Mouse (Mus musculus): ENCODE results near the gene Ppp2r5a. TPM values are rescaled to one million over a fixed set of nuclear protein-coding genes. Genes with fewer than 3 reads are reported as not detected.
"Not testable (repeated sequence)": the region's sequence is repeated elsewhere in the genome, so short reads cannot be mapped to it uniquely, and the experiment has no call there.

Gene Ppp2r5a
- polyA plus RNA-seq, 1 experiment from 2014 or later, result 18.7 TPM

DNA sequence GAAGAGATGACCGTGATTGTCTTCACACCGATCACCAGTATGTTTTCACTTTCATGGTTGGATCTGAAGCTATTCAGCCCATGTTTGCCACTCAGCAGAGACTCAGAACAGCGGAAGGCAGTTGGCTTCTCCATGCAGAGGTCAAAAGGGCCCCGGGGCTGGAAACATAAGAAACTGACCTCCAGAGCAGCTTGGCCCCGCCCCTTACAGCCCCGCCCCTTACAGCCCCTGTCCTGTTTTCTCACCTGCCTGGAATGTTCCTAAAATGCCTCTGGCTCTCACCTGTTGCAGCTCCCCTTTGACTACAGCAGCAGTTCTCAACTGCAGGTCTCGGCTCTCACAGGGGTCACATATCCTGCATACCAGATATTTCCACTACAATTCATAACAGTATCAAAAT lies 29.5 kb upstream of the Ppp2r5a start:
- Histone ChIP-seq H3K9ac (replicated peaks) (no peak overlapping the region), H3K27me3 (no peaks in the 10 kb centered on the region), H3K36me3 (no peaks in the 10 kb centered on the region), H3K4me2 (no peak overlapping the region), H3K9me3 (no peaks in the 10 kb centered on the region), H3K27ac (no peak overlapping the region), H3K4me3 (replicated peaks) (no peak overlapping the region), H3K4me1 (replicated peaks) (peaks cover 30% of the 10 kb centered on the region; the same call in 1 of the 2 replicates)
- no peak for ATAC-seq (ENCODE audit: insufficient number of reproducible peaks, insufficient read depth, low FRiP score, low TSS enrichment, low read depth)
- WGBS, result 28% methylated on average over 7 of the region's 7 CpGs

DNA sequence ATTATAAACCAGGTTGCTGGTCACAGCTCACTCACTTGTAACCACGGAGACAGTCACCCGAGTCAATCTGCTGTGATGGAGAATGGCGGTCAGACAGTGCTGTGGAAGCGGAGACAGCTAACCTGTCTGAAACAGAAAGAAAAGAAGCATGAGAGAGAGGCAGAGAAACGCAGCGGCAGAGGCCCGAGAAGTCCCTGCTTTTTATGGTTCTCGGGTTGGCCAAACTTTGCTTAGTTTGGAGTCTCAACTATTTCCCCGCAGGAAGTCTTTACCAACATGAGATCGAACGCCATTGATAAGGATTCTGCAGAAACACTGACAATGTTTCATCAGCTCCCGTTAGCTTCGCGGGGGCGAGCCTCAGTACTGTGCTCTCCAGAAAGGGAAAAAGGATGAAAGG lies 29.0 kb upstream of the Ppp2r5a start:
- Histone ChIP-seq H3K27ac (no peak overlapping the region), H3K9ac (replicated peaks) (no peak overlapping the region), H3K27me3 (no peaks in the 10 kb centered on the region), H3K9me3 (no peaks in the 10 kb centered on the region), H3K4me1 (replicated peaks) (peaks cover 30% of the 10 kb centered on the region; the same call in 1 of the 2 replicates), H3K4me3 (replicated peaks) (no peak overlapping the region), H3K4me2 (no peak overlapping the region), H3K36me3 (no peaks in the 10 kb centered on the region)
- 74% methylated on average over 15 of the region's 15 CpGs for WGBS
- no peak for ATAC-seq (ENCODE audit: insufficient number of reproducible peaks, insufficient read depth, low FRiP score, low TSS enrichment, low read depth)

- no peak overlapping the region for H3K27ac ChIP-seq
- WGBS, result 59% methylated on average over 7 of the region's 7 CpGs
- no peaks in the 10 kb centered on the region for H3K27me3 ChIP-seq
- H3K36me3 ChIP-seq, result no peaks in the 10 kb centered on the region
- H3K4me2 ChIP-seq, result no peak overlapping the region
- no peaks in the 10 kb centered on the region for H3K9me3 ChIP-seq
- H3K4me3 ChIP-seq (replicated peaks), result no peak overlapping the region
- 0 out of 2 replicates have a peak, but pooled peaks cover 16% of the 10 kb centered on the region for H3K4me1 ChIP-seq (replicated peaks)
- H3K9ac ChIP-seq (replicated peaks), result no peak overlapping the region
- ATAC-seq (ENCODE audit: insufficient number of reproducible peaks, insufficient read depth, low FRiP score, low TSS enrichment, low read depth), result no peak
Measured at GRCm38 (mm10) chr1:191430121-191430520, 27.0 kb upstream of the Ppp2r5a start.

GRCm38 (mm10) chr1:191425884-191426283 lies 22.8 kb upstream of the Ppp2r5a start:
- 71% methylated on average over 7 of the region's 7 CpGs for WGBS
- H3K4me3 ChIP-seq (replicated peaks), result no peak overlapping the region
- no peak overlapping the region for H3K27ac ChIP-seq

GRCm38 (mm10) chr1:191423201-191423600 lies 20.1 kb upstream of the Ppp2r5a start:
- Histone ChIP-seq H3K9me3 (no peaks in the 10 kb centered on the region), H3K4me2 (no peak overlapping the region), H3K27me3 (no peaks in the 10 kb centered on the region), H3K27ac (no peak overlapping the region), H3K4me3 (replicated peaks) (no peak overlapping the region), H3K9ac (replicated peaks) (no peak overlapping the region), H3K36me3 (no peaks in the 10 kb centered on the region), H3K4me1 (replicated peaks) (peaks cover 29% of the 10 kb centered on the region)
- no peak for ATAC-seq (ENCODE audit: insufficient number of reproducible peaks, insufficient read depth, low FRiP score, low TSS enrichment, low read depth)
- WGBS, result 81% methylated on average over 2 of the region's 2 CpGs

More at GRCm38 (mm10) chr1:191425884-191426283, 22.8 kb upstream of the Ppp2r5a start:
- H3K9me3 ChIP-seq, result no peaks in the 10 kb centered on the region
- peaks cover 15% of the 10 kb centered on the region for H3K4me1 ChIP-seq (replicated peaks)
- no peak for ATAC-seq (ENCODE audit: insufficient number of reproducible peaks, insufficient read depth, low FRiP score, low TSS enrichment, low read depth)
- H3K36me3 ChIP-seq, result no peaks in the 10 kb centered on the region
- no peak overlapping the region for H3K9ac ChIP-seq (replicated peaks)
- no peaks in the 10 kb centered on the region for H3K27me3 ChIP-seq
- no peak overlapping the region for H3K4me2 ChIP-seq

DNA sequence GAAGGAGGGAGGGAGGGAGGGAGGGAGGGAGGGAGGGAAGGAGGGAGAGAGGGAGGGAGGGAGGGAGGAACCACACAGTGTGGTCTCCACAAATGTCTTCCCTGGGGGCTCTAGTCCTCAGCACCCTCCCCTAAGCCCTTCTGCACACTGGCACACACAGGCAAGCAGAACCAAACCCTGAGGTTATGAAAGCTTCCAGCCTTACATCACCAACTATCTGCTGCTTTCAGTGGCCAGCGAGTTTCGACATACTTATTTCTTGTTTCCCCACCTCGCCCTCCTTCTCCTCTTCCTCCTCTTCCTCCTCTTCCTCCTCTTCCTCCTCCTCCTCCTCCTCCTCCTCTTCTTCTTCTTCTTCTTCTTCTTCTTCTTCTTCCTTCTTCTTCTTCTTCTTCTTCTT lies 19.6 kb upstream of the Ppp2r5a start:
- ATAC-seq (ENCODE audit: insufficient number of reproducible peaks, insufficient read depth, low FRiP score, low TSS enrichment, low read depth); H3K4me3 ChIP-seq (replicated peaks); H3K4me2 ChIP-seq; H3K9me3 ChIP-seq; H3K27ac ChIP-seq; H3K36me3 ChIP-seq; H3K27me3 ChIP-seq; H3K9ac ChIP-seq (replicated peaks): not testable (repeated sequence)
- H3K4me1 ChIP-seq (replicated peaks), result peaks cover 29% of the 10 kb centered on the region
- WGBS, result 85% methylated on average over 3 of the region's 3 CpGs

GRCm38 (mm10) chr1:191422164-191422563 lies 19.1 kb upstream of the Ppp2r5a start:
- Histone ChIP-seq H3K4me3 (replicated peaks) (no peak overlapping the region), H3K4me1 (replicated peaks) (peaks cover 29% of the 10 kb centered on the region), H3K9me3 (no peaks in the 10 kb centered on the region), H3K9ac (replicated peaks) (no peak overlapping the region), H3K27ac (no peak overlapping the region), H3K27me3 (no peaks in the 10 kb centered on the region), H3K36me3 (no peaks in the 10 kb centered on the region), H3K4me2 (no peak overlapping the region)
- 66% methylated on average over 4 of the region's 4 CpGs for WGBS
- ATAC-seq (ENCODE audit: insufficient number of reproducible peaks, insufficient read depth, low FRiP score, low TSS enrichment, low read depth), result no peak

DNA sequence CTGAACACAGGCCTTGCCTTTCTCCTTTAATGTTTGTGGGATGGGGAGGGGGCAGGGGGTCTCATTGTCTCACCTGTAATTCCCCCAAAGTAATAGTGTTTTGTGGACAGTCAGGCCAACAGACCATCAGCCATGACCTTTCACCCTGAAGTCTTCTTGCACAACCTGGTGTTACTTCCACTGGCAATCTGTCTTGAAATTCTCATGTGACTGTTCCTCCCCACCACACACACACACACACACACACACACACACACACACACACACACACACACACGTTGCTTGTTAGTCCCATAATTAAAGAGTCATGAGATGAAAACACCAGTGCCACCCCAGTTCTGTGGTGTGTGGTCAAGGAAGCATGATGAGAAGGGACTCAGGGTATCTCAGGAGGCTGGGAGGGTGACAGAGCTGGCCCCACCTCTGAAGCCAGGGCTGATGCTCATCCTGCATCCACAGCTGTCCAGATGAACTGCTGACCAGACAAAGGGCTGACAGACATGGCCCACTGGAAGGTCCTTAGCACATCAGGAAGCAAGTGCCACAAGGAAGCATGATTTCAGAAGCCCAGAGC lies 18.4 kb upstream of the Ppp2r5a start:
- no peak overlapping the region for H3K4me2 ChIP-seq
- no peak for ATAC-seq (ENCODE audit: insufficient number of reproducible peaks, insufficient read depth, low FRiP score, low TSS enrichment, low read depth)
- 29% methylated on average over 1 of the region's 1 CpGs for WGBS

DNA sequence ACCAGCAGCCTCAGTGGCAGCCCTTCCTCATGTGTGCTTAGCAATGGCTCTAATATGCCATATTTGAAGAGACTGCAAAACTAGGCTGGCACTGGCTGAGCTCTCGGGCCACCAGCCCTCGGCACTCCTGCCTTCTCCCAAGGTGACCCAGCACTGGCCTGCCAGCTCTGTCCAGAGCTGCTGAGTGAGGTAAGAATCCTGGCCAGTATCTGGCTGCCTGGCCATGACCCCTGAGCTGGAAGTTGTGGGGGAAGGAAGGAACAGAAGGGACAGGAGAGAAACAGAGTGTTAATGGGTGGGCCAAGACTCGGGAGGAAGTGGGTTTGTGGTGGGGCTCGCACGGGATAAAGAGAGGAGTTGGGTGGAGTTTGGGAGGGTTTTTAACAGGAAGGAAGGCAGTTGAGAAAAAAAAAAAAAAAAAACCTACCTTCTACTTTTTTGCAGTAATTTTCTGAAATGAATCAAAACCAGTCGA lies 17.9 kb upstream of the Ppp2r5a start:
- Histone ChIP-seq H3K27me3 (no peaks in the 10 kb centered on the region), H3K4me2 (no peak overlapping the region), H3K4me3 (replicated peaks) (no peak overlapping the region), H3K27ac (peak overlapping the region; percentile 60; the same call in 1 of the 2 replicates), H3K36me3 (no peaks in the 10 kb centered on the region), H3K9ac (replicated peaks) (no peak overlapping the region; the same call in 1 of the 2 replicates), H3K9me3 (no peaks in the 10 kb centered on the region), H3K4me1 (replicated peaks) (peaks cover 36% of the 10 kb centered on the region)
- no peak for ATAC-seq (ENCODE audit: insufficient number of reproducible peaks, insufficient read depth, low FRiP score, low TSS enrichment, low read depth)
- WGBS, result 29% methylated on average over 6 of the region's 6 CpGs

More for the DNA sequence above, 18.4 kb upstream of the Ppp2r5a start:
- Histone ChIP-seq H3K4me1 (replicated peaks) (peaks cover 31% of the 10 kb centered on the region), H3K9me3 (no peaks in the 10 kb centered on the region), H3K4me3 (replicated peaks) (no peak overlapping the region), H3K27me3 (no peaks in the 10 kb centered on the region), H3K36me3 (no peaks in the 10 kb centered on the region), H3K9ac (replicated peaks) (no peak overlapping the region), H3K27ac (no peak overlapping the region)

GRCm38 (mm10) chr1:191419991-191420751 lies 17.1 kb upstream of the Ppp2r5a start:
- H3K4me1 ChIP-seq (replicated peaks), result peaks cover 40% of the 10 kb centered on the region
- WGBS, result 18% methylated on average over 8 of the region's 8 CpGs
- 0 out of 2 replicates have a peak overlapping the region, but pooled peaks have one; percentile 37 for H3K27ac ChIP-seq
- no peaks in the 10 kb centered on the region for H3K27me3 ChIP-seq
- H3K9ac ChIP-seq (replicated peaks), result no peak overlapping the region
- no peaks in the 10 kb centered on the region for H3K9me3 ChIP-seq
- H3K4me3 ChIP-seq (replicated peaks), result no peak overlapping the region
- no peak overlapping the region for H3K4me2 ChIP-seq
- H3K36me3 ChIP-seq, result no peaks in the 10 kb centered on the region
- no peak for ATAC-seq (ENCODE audit: insufficient number of reproducible peaks, insufficient read depth, low FRiP score, low TSS enrichment, low read depth)

DNA sequence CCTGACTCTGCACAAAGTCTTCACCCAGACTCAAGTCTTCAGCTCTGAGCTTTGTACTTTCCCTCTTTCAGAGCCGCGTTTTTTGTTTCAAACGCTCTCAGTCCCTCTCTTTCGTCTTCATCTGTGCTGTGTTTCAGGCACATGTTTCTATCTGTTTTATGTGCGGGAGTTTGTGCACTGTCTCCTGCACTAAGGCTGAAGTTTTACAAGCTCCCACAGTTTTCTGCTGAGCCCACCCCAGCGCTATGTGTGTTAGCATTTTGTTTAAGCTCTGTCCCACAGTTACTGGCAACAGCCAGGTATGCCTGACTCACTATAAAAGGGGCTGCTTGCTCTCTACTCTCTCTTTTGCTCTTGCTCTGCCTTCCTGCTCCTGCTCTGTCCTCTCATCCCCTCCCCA lies 16.3 kb upstream of the Ppp2r5a start:
- ATAC-seq (ENCODE audit: insufficient number of reproducible peaks, insufficient read depth, low FRiP score, low TSS enrichment, low read depth), result peak; percentile 44; the same call in 1 of the 2 replicates
- WGBS, result 45% methylated on average over 6 of the region's 6 CpGs
- Histone ChIP-seq H3K4me2 (no peak overlapping the region), H3K9me3 (no peaks in the 10 kb centered on the region), H3K36me3 (no peaks in the 10 kb centered on the region), H3K27me3 (no peaks in the 10 kb centered on the region), H3K27ac (0 out of 2 replicates have a peak overlapping the region, but pooled peaks have one; percentile 24), H3K9ac (replicated peaks) (no peak overlapping the region), H3K4me3 (replicated peaks) (no peak overlapping the region), H3K4me1 (replicated peaks) (peaks cover 40% of the 10 kb centered on the region)
